Mouse (Mus musculus) liver, embryonic 16.5 days (tissue): Measurements from ENCODE around the gene Vrtn. TPM values are rescaled to one million over a fixed set of nuclear protein-coding genes. Genes with fewer than 3 reads are reported as not detected.

Experiments
- polyA plus RNA-seq: library from polyadenylated mRNA; unstranded; fragments of >200 nt; fragmentation: Nextera tagmentation; extraction: Ambion mirVana; gene quantifications from 2 replicates; pipeline ENCODE4 v1.2.1, GENCODE M21; 2015

The Vrtn gene
- polyA plus RNA-seq, 1 experiment from 2014 or later, result not detected

Other genes with a start within 250 kb of the Vrtn start
- gene Entpd5, start 232.0 kb upstream of the Vrtn start, polyA plus RNA-seq, result 17.0 and 18.1 TPM in 2 replicates
- gene Bbof1, start 231.9 kb upstream of the Vrtn start, polyA plus RNA-seq, result 0.31 and 0.36 TPM in 2 replicates
- gene Rnf113a2, start 223.8 kb upstream of the Vrtn start, polyA plus RNA-seq, result 11.7 and 11.9 TPM in 2 replicates
- 49.3 and 55.5 TPM in 2 replicates for gene Aldh6a1, start 190.0 kb upstream of the Vrtn start, polyA plus RNA-seq
- 10.7 and 11.8 TPM in 2 replicates for gene Lin52, start 189.6 kb upstream of the Vrtn start, polyA plus RNA-seq
- not detected in 2 replicates for gene Vsx2, start 71.3 kb upstream of the Vrtn start, polyA plus RNA-seq
- gene Abcd4, start 23.6 kb upstream of the Vrtn start, polyA plus RNA-seq, result 4.0 and 4.6 TPM in 2 replicates
- 0.08 and 0.09 TPM in 2 replicates for gene Syndig1l, start 57.8 kb downstream of the Vrtn start, polyA plus RNA-seq
- 26.9 and 27.9 TPM in 2 replicates for gene Npc2, start 132.1 kb downstream of the Vrtn start, polyA plus RNA-seq
- gene Isca2, start 132.2 kb downstream of the Vrtn start, polyA plus RNA-seq, result 94.7 and 96.2 TPM in 2 replicates
- 0.35 and 0.51 TPM in 2 replicates for gene Ltbp2, start 235.5 kb downstream of the Vrtn start, polyA plus RNA-seq